Mouse (Mus musculus) layer of hippocampus, postnatal 10 days (tissue): ENCODE measurements around the gene C77080. TPM values are rescaled to one million over a fixed set of nuclear protein-coding genes. Genes with fewer than 3 reads are reported as not detected.

ENCODE experiments used
- microRNA-seq, 2 experiments: library from miRNA; unstranded; fragments of <30 nt; microRNA quantifications; one replicate each; pipeline ENCODE4 v1.2.0; 2021
- total RNA-seq, 2 experiments: library from RNA; stranded (reverse); gene quantifications; 2 replicates each; pipeline ENCODE4 v1.2.3; 2021

Gene C77080
- total RNA-seq, 2 experiments from 2014 or later: 11.4 to 12.1 TPM

Small RNA genes lying within 50 kb of the gene (microRNA-seq; reads per million reads assigned to microRNA genes)
- 0 reads per million in 2 experiments for gene Gm22994

Other genes with a start within 250 kb of the C77080 start
- 10 to 100 TPM; 64.5 to 68.8 TPM for gene Rnf19b, start 203.1 kb downstream of the C77080 start, total RNA-seq
- gene Tmem54, start 155.9 kb downstream of the C77080 start, total RNA-seq: not detected
- gene Hpca, start 139.4 kb downstream of the C77080 start, total RNA-seq: 100 to 1,000 TPM; 910 to 956 TPM
- 10 to 100 TPM; 41.4 to 42.9 TPM for gene Fndc5, start 124.4 kb downstream of the C77080 start, total RNA-seq
- gene S100pbp, start 71.7 kb downstream of the C77080 start, total RNA-seq: 10 to 100 TPM; 36.8 to 37.0 TPM
- 100 to 1,000 TPM in 1 of 2 experiments, 10 to 100 TPM in 1; 99.0 to 109 TPM for gene Yars, start 71.6 kb downstream of the C77080 start, total RNA-seq
- 1 to 10 TPM; 1.6 to 1.7 TPM for gene Sync, start 26.2 kb upstream of the C77080 start, total RNA-seq
- 100 to 1,000 TPM; 124 to 139 TPM for gene Rbbp4, start 74.0 kb upstream of the C77080 start, total RNA-seq
- 10 to 100 TPM; 26.9 to 30.2 TPM for gene Zbtb8os, start 74.3 kb upstream of the C77080 start, total RNA-seq
- 1 to 10 TPM; 7.8 to 8.0 TPM for gene Zbtb8a, start 116.7 kb upstream of the C77080 start, total RNA-seq
- 1 to 10 TPM; 4.4 to 5.1 TPM for gene Zbtb8b, start 179.4 kb upstream of the C77080 start, total RNA-seq
- 10 to 100 TPM; 41.4 to 46.9 TPM for gene Bsdc1, start 200.2 kb upstream of the C77080 start, total RNA-seq
- under 1 TPM; 0.37 to 0.51 TPM for gene Tssk3, start 229.6 kb upstream of the C77080 start, total RNA-seq
- gene Fam229a, start 229.8 kb upstream of the C77080 start, total RNA-seq: 1 to 10 TPM; 1.0 to 2.0 TPM